Mouse (Mus musculus) cortical plate, adult 2 months (tissue): ENCODE measurements around the gene Vamp8. TPM values are rescaled to one million over a fixed set of nuclear protein-coding genes. Genes with fewer than 3 reads are reported as not detected.

Experiments
- H3K27ac ChIP-seq: fragments of 200-500 bp; 2 replicates; pipeline ENCODE4 v1.5.1; 2012; ENCODE audit warnings: low read length, control low read depth, inconsistent platforms; ENCODE audit not compliant: insufficient read depth
- H3K4me1 ChIP-seq: fragments of 200-500 bp; 2 replicates; pipeline ENCODE4 v1.6.1; 2011; ENCODE audit warnings: low read length; ENCODE audit not compliant: control insufficient read depth, insufficient read depth
- H3K4me3 ChIP-seq: fragments of 200-500 bp; 2 replicates; pipeline ENCODE4 v1.5.1; 2011; ENCODE audit warnings: mild to moderate bottlenecking, low read length, control low read depth; ENCODE audit not compliant: insufficient read depth
- CTCF ChIP-seq: fragments of 200-500 bp; IDR thresholded peaks from 2 replicates; pipeline ENCODE4 v1.5.1; 2011; ENCODE audit warnings: mild to moderate bottlenecking, control low read depth, low read length; ENCODE audit not compliant: insufficient read depth; ENCODE audit errors: extremely low read depth
- POLR2A ChIP-seq: fragments of 200-500 bp; IDR thresholded peaks from 2 replicates; pipeline ENCODE4 v1.6.1; 2011; ENCODE audit warnings: mild to moderate bottlenecking, low read length, control low read depth; ENCODE audit not compliant: insufficient read depth; ENCODE audit errors: extremely low read depth
- polyA plus RNA-seq: library from polyadenylated mRNA; depleted of rRNA; stranded (reverse); fragments of >200 nt; gene quantifications from 2 replicates; pipeline ENCODE4 v1.2.3, GENCODE M21; 2012

Gene Vamp8
- polyA plus RNA-seq, 1 experiment = 31.7 TPM

- peaks cover 1% of the 10 kb centered on the region; the same call in 1 of the 2 replicates for H3K4me1 ChIP-seq
- H3K27ac ChIP-seq = no peak overlapping the region
- no peak overlapping the region for H3K4me3 ChIP-seq
- TF ChIP-seq POLR2A = no peak
- TF ChIP-seq CTCF = no peak
Measured at GRCm38 (mm10) chr6:72378510-72379234, 11.8 kb downstream of the Vamp8 start.

- peaks cover 3% of the 10 kb centered on the region; the same call in 1 of the 2 replicates for H3K4me1 ChIP-seq
- no peak overlapping the region for H3K27ac ChIP-seq
- H3K4me3 ChIP-seq = no peak overlapping the region
- TF ChIP-seq POLR2A (no peak), CTCF (no peak)
Measured at GRCm38 (mm10) chr6:72374820-72375563, 15.5 kb downstream of the Vamp8 start.

GRCm38 (mm10) chr6:72374206-72374605 lies 16.3 kb downstream of the Vamp8 start:
- TF ChIP-seq CTCF (no peak), POLR2A (no peak)

GRCm38 (mm10) chr6:72373184-72373583 lies 17.3 kb downstream of the Vamp8 start:
- peaks cover 3% of the 10 kb centered on the region; the same call in 1 of the 2 replicates for H3K4me1 ChIP-seq
- TF ChIP-seq POLR2A (no peak), CTCF (no peak)
- no peak overlapping the region for H3K27ac ChIP-seq
- no peak overlapping the region for H3K4me3 ChIP-seq

More at GRCm38 (mm10) chr6:72374206-72374605, 16.3 kb downstream of the Vamp8 start:
- Histone ChIP-seq H3K4me1 (peaks cover 3% of the 10 kb centered on the region; the same call in 1 of the 2 replicates), H3K4me3 (no peak overlapping the region), H3K27ac (no peak overlapping the region)

GRCm38 (mm10) chr6:72371571-72371970 lies 18.9 kb downstream of the Vamp8 start:
- TF ChIP-seq POLR2A (no peak), CTCF (no peak)
- peaks cover 3% of the 10 kb centered on the region; the same call in 1 of the 2 replicates for H3K4me1 ChIP-seq
- H3K4me3 ChIP-seq = no peak overlapping the region
- no peak overlapping the region for H3K27ac ChIP-seq

- H3K4me3 ChIP-seq = no peak overlapping the region
- H3K27ac ChIP-seq = no peak overlapping the region
- H3K4me1 ChIP-seq = peaks cover 3% of the 10 kb centered on the region; the same call in 1 of the 2 replicates
- TF ChIP-seq CTCF (no peak), POLR2A (no peak)
Measured at GRCm38 (mm10) chr6:72371147-72371546, 19.4 kb downstream of the Vamp8 start.

- TF ChIP-seq CTCF (no peak), POLR2A (no peak)
- H3K4me3 ChIP-seq = no peak overlapping the region
- H3K27ac ChIP-seq = no peak overlapping the region
- H3K4me1 ChIP-seq = peaks cover 3% of the 10 kb centered on the region; the same call in 1 of the 2 replicates
Measured at GRCm38 (mm10) chr6:72370091-72370490, 20.4 kb downstream of the Vamp8 start.

GRCm38 (mm10) chr6:72369557-72369956 lies 20.9 kb downstream of the Vamp8 start:
- Histone ChIP-seq H3K4me3 (no peak overlapping the region), H3K4me1 (peaks cover 3% of the 10 kb centered on the region; the same call in 1 of the 2 replicates), H3K27ac (no peak overlapping the region)
- TF ChIP-seq CTCF (no peak), POLR2A (no peak)

GRCm38 (mm10) chr6:72367460-72367974 lies 23.0 kb downstream of the Vamp8 start:
- Histone ChIP-seq H3K4me1 (peaks cover 3% of the 10 kb centered on the region; the same call in 1 of the 2 replicates), H3K27ac (no peak overlapping the region), H3K4me3 (no peak overlapping the region)
- no peak for TF ChIP-seq POLR2A
- no peak for TF ChIP-seq CTCF
